Mouse (Mus musculus): ENCODE data around the gene Adgrb3.
"Not testable (repeated sequence)": the region's sequence is repeated elsewhere in the genome, so short reads cannot be mapped to it uniquely, and the experiment has no call there.

Adgrb3 gene

DNA sequence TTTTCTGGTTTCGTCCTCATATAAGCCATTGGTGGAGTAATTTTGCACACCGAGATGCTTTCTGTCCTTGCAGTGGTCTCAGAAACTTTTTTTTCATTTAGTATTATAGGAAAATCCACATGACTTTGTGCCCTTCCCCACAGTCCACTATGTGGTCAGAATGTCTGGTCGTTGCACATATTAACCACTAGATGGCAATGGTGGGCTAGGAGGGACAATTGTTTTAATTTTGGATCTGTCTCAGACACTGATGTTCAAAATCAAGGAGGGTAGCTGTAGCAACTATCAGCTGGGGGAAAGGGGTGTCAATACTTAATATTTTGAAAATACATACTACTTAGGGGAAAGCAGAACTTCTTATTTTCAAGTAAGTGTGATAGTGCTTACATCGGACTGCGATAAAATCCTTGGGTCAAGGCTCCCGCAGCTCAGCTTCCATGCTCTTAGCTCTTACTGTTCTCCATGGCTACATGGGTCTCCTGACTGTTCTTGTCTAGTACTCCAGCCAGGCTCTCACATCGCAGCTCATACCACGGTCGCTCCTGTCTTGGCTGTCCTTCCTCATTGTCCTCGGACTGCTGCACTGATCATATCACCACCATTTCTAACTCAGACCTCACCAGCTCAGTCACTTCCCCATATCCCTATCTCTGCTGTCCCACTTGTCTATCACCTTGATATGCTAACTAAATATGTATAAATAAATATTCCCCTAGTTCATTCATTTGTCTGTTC is 319.0 kb downstream of the Adgrb3 start:
- in situ Hi-C loops (cut with MboI, MseI), result no loop called here

DNA sequence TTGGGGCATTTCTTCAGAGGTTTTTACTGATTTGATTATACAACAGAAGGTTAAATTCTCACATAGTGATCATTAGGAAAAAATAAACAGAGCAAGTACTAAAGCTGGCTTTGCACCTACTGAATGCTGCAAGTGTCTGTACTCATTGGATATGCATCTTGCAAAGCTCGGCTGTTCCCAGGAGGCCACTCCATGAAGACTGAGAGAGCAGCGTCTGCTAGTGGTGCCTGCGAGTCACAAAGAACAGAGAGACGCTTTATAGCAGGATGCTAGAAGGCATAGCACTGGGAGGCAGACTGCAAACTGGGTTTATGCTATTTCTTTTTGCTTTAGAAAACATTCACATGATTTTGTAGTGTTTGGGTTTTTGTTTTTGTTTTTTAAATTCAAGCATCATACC is 325.2 kb downstream of the Adgrb3 start:
- in situ Hi-C loops (cut with MboI, MseI), result no loop called here

DNA sequence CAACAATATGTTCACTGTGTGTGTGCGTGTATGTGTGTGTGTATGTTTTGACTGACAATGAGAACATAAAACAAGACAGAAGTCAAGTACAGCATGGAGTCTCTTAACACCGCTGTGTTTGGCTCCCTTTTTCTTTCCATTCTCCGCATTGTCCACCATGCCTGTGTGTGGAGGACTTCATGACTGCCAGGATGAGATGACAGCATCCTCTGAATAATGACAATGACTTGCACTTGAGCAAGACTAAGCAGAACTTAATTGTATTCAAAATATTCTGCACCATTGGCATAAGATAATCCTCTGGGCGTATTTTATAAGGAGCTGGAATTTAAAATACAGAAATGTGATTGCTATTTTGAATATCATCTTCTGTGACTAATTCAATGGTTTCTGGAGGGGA is 326.0 kb downstream of the Adgrb3 start:
- in situ Hi-C loops (cut with MboI, MseI), result no loop called here

DNA sequence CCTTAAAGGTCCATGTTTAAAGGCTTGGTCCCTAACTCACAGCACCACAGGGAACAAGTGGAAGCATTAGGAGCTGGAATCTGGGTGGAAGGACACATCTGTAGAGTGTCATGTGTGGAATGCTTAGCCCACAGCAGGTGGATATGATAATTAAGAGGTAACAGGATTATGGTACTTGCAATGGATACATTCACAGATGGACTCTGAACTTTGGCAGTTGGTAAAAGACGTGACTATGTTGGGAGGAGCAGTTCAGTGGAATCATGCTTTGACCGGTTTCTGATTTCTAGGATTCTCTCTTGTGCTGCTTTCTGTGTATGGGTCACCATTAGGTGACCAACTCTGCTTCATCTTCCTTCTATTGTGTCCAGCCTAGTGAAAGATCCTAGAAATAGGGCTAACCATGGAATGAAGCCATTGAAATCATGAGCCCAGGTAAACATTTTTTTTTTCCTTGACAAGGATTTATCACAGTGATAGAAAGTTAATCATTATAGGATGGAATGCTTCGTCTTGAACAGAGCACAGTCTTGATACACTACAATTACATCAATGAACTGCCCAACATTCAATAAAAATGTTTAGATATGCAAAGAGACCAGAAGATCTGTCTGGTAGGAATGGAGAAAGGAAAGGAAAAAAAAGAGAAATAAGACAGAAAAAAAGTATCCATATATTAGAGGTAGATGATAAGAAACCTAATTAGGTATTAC is 334.1 kb downstream of the Adgrb3 start:
- in situ Hi-C loops (cut with MboI, MseI), result no loop called here

DNA sequence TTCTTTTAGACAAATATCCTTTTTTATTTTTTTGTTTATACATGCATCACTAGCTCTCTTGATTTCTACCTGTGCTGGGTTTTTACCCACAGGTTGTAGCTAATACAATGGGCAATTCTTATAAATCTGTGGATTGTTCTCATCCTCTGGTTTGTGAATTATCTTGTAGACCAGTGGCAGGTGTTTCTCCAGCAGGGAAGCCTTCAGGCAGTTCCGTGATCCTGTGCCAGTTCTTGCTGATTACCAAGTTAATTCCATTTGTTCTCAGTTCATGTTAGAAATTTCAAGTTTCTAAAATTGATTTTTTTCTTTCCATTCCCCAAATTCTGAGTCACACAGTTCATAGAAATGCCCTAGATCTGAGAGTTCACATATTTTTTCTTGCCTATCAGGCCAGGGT is 338.0 kb downstream of the Adgrb3 start:
- in situ Hi-C loops (cut with MboI, MseI), result no loop called here

DNA sequence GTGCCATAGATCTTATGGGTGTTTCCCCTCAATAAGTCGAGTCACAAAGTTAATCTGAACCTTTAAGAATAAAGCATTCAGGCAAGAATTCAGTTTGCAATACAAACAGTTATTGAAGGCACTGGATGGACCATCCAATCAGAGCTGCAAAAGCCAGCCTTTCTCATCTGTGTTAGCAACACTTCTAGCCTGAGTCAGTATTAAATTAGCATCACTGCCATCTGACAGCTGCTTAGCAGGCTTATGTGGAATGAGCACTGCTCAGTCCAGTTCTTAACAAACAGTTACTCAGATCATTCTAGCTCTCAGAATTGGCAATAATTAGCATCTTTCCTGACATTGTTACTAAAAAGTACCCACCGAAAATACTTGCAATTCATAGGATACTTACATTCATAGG is 339.3 kb downstream of the Adgrb3 start:
- in situ Hi-C loops (cut with MboI, MseI), result no loop called here

DNA sequence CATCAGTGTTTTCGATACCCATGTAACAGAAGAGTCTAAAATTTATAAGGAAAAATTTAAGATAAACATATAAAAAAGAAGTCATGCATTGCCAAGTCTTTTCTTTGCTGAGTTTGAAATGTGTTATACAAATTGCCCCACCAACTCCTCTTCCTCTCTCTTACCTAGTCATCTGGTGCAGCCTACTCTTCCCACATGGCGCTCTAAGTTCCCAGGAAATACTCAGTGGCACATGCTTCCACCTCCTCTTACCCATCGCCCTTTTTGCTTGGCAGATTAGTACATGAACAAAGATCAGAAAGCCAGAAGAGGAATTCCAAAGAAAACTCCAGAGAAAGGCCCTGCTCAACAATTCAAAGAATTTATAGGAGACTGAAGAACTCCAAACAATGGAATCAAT is 353.8 kb downstream of the Adgrb3 start:
- in situ Hi-C loops (cut with MboI, MseI), result no loop called here

DNA sequence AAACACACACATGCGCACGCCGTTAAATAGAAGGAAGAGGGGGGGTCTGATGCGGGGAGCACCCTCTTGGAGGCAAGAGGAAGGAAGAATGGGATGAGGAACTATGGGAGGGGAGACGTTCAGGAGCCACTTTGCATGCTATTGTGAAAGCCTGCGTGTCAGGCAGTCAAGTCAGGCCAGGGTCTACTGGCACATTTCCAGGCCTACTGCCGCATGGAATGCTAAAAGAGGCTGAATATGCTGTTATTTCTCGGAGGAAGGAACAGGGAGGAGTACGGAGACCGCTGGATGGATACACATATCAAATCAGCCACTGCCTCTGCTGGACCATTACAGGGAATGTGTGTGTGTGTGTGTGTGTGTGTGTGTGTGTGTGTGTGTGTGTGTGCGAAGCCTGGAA is 355.0 kb downstream of the Adgrb3 start:
- in situ Hi-C loops (cut with MboI, MseI), result no loop called here

DNA sequence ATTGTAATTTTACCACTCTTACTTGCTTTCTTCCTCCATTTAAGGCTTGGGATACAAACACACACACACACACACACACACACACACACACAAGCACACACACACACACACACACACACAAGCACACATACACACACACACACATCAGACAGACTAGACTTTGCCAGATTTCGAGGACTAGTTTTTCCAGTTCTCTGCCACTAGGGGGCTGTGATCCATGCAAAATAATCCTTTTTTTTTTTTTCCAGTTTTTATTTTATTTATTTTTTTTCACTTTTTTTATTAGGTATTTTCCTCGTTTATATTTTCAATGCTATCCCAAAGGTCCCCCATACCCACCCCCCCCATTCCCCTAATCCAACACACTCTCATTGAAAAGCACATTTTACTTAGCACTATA is 357.9 kb downstream of the Adgrb3 start:
- in situ Hi-C loops (cut with MboI, MseI), result not testable (repeated sequence)

DNA sequence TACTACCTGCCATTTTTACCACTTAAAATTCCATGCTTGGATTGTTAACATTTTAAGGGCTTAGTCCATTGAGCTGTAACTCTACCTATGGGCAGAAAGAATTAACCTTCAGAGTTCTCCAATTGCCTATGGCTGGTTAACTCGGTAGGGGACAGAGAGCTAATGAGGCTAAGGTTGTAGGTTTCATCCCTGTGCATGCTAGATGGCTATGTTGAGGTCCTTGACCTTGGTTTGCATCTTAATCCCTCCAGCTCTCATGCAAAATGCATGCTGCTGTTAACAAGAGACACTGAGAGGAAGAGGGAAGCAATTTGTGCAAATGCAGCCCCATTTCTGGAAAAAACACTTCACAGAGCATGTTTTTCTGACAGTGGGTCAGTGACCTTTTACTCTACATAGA is 366.9 kb downstream of the Adgrb3 start:
- in situ Hi-C loops (cut with MboI, MseI), result no loop called here

DNA sequence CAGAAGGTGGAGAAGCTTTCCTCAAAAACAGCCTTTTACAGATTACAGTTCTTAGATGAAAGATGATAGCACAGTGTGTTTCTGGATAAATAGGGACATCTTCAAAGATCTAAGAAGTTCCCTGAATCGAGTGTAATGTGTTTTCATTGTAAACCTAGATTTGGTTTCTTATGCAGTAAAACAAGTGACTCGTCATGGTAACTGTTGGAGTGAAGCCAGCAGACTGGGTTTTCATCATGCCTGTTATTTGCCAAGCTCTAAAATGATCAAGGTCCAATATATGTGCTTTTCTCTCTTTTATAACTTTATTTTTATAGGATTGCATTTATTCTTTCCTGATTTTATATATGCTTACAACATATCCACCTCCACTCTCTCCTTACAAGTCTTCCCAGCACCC is 394.0 kb downstream of the Adgrb3 start:
- in situ Hi-C loops (cut with MboI, MseI), result no loop called here

DNA sequence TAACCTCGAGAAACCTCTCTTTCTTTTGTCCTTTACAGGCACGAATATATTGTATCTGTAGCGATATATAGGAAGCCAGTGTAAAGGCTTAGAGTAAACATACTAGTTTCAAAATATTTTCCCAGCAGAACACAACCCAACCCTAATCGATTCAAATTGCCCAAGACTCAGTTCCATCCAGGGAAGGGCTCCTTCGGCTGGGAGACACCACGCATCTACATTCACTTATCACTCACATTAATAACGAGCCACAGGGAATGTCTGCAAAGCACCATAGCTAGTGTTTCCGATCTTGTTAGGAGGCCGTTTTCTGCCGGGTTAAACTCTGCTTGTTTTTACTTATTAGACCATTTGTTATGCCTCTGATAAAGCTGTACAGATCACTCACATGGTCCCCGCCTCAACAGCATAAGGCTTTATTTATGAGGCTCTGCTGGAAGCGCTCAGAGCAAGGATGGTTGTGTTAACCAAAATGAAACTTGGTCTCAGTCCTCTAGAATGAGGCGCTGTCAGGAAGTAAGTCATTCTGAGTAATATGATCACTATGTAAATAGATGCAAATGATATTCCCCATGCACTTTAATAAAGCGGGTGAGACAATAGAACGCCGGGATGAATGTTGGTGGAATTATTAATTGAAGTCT is 399.2 kb downstream of the Adgrb3 start:
- in situ Hi-C loops (cut with MboI, MseI), result no loop called here

DNA sequence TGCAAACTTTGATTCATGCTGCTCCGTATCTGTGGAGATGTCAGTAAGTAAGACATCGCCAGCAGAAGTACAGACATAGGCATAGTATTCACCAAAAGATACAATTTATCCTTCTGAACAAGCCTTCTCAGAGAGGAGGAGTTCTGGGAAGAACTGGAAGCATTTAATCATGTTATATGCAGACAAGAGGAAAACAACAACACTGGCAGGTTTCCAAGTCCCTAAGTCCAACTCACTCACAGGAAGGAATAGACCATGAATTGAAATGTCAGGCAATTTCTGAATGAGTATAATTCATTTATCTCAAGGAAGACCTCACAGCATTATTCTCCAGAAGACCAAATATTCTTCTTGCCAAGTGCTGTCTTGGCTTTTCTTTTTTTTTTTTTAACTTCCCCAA is 408.8 kb downstream of the Adgrb3 start:
- in situ Hi-C loops (cut with MboI, MseI), result no loop called here

DNA sequence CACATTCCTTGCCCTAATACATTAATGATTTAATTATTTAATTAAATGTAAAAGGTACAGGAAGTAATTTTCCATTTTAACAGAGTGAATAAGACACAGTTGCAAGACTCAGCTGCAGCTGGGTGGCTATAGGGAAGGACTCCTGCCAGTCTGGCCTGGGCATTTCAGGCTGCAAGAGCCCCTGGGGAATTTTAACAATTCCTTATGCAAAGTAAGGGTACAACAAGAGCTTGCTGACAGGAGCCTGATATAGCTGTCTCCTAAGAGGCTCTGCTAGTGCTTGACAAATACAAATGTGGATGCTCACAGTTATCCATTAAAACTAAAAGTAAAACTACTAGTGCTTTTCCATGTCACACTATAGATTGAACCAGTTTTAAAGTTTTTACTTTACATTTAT is 410.1 kb downstream of the Adgrb3 start:
- in situ Hi-C loops (cut with MboI, MseI), result no loop called here

DNA sequence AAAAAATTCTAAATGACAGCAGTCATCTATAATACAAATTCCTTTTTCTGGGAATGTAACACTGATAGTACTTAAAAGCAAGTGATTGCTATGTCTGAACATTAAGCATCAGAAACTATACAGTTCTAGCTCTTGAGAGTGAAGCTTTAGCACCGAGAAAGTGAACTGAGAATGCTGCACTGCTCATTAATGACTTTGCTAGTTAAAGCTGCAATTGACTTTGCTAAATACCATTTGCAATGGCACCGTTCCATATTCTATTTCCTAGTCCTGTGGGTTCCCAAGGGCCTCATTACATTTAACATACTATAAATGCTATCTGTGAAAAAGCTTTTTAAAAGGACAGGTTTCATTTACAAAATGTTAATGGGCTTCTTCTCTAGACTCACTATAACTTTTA is 414.4 kb downstream of the Adgrb3 start:
- in situ Hi-C loops (cut with MboI, MseI), result no loop called here

DNA sequence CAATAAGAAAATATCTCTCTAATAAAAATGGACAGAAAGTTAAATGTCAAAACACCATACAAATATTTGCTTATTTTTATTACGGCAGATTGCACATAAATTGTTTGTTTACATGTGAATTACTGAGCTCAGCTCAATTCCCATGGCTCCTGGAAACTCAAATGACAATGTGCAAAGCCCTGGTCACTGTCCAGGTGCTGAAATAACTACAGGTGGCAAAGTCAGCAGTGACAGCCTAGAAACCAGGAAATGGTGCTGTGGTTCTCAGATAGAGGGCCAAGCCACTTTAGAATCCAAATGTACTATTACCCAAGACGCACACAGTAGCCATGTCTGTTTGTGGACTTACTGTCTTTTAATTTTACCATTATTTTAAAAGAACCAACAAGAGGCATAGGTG is 465.3 kb downstream of the Adgrb3 start:
- in situ Hi-C loops (cut with MboI, MseI), result no loop called here

DNA sequence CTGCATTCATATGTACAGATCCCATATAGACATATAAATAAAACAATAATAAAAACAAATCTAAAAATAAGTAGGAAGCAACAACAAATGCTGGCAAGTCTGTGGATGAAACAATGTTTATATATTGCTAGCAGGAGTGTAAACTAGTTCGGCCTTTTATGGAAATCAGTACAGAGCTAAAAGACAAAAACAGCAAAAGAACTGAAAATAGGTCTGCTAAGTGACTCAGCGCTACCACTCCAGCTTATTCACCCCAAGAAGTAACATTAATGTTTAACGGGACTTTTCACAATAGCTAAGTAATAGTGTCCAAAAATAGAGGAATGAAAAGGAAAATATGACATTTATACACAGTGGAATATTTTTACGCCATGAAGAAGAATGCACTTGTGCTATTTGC is 471.0 kb downstream of the Adgrb3 start:
- in situ Hi-C loops (cut with MboI, MseI), result no loop called here

DNA sequence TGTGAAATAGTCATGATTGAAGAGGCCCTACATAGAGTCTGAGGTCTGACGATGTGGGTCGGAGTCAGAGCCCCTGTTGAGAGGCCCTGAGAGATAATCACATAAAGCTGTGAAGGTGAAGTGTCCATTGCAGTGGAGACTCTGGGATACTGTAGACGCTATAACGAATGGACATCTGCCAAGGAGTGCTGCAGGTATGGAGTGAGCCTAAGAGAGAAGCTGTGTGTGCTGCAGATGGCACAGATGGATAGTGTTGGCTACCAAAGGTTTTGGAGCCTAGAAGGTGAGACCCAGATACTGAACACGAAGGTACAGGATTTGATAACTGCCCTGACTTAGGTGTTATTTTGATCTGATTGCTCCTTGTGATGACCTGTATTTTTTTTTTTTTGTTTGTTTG is 474.0 kb downstream of the Adgrb3 start:
- in situ Hi-C loops (cut with MboI, MseI), result no loop called here

DNA sequence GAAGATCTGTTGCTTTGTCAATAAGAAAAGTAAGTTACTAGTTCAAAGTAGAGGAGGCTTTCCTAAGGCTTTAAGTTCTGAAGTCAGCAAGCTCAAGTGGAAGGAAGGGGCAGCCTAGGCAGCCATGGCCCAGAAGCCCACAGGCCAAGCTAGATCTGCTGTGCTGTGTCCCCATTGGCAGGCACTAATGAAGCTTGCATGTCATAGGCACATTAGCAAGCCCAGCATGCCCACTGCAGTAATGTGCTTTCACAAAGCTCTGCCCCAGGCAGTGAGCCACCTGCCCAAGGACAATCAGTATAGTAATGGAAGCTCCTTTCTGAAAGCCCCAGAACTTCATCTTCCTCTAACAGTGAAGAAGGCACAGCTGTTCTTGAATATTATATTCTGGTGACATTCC is 484.6 kb downstream of the Adgrb3 start:
- in situ Hi-C loops (cut with MboI, MseI), result no loop called here

DNA sequence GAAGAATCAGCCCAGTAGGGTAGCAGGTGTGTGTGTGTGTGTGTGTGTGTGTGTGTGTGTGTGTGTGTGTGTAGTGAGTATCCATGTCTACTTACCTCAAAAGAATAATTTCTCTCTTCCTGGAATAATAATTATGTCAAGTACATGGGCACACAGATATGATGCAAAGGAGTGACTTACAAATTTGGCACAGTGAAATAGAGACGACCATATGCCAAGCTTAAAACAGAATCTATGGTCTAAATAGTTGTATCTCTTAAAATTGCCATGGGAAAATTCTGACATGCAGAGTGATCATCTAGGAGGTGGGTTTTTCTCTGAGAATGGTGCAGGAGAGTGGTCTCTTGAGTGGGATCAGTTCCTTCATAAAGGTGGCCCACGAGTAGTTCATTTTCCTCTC is 504.1 kb downstream of the Adgrb3 start:
- in situ Hi-C loops (cut with MboI, MseI), result no loop called here

DNA sequence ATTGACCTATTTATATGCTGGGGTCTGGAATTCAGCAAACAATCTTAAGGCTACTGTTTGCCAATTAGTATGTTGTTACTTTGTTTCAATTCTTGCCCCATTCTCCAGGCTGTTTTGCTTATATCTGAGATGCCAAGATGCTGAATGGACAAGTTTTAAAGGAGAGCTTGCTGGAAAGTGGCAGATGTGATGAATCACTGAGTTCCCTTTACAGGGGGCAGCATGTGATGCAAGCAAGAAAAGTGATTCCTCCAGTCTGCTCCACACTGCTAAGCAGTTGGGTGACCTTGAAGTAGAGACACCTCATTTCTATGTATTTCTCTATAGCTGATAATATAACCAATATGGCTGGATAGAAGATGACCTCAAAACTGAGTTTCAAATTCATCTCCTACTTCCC is 512.4 kb downstream of the Adgrb3 start:
- in situ Hi-C loops (cut with MboI, MseI), result no loop called here

DNA sequence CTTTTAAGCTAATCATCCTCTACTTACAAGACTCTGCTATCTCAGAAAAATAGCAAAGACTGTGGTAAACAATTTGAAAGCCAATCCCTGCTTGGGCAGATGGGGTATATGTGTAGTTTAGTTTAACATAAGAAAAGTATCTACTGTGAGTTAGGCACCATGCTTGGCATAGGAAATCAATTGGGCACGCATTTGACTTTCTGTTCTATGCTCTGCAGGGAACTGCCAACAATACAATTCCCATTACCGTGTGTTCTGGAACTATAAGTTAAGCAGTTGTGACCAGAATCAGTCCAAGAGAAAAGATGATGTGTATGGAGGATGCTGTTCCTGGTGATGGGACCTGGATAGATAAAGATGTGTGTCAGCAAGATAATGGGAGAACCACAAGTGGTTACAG is 517.2 kb downstream of the Adgrb3 start:
- in situ Hi-C loops (cut with MboI, MseI), result no loop called here

DNA sequence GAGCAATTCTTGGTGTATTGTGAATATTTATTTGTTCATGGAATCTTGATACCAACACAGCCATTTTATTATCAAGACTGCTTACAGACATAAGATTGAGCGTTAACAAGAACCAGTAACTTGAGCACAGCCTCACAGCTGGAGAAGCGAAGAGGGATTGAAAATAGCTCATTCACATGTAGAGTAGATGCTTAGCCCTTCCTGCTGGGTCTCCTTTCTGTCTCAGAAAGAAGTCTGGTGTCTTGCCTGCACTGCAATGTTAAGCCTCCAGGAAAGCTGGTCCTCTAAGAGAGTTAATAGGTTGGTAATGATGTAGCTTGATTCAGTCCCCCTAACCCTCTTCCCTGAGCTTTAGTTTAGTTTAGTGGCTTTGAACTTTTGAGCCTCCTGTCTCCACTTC is 519.4 kb downstream of the Adgrb3 start:
- in situ Hi-C loops (cut with MboI, MseI), result no loop called here

Data from T-helper 2 cell (primary cell).